Mouse (Mus musculus) heart, adult 2 months (tissue): Measurements from ENCODE around the gene Tmem30c.

Source experiments
- CTCF ChIP-seq: fragments of 200-600 bp; IDR thresholded peaks from 2 replicates; pipeline ENCODE4 v1.8.1; 2022; ENCODE audit warnings: antibody characterized with exemption, mild to moderate bottlenecking, moderate library complexity
- EP300 ChIP-seq: fragments of 200-500 bp; IDR thresholded peaks from 2 replicates; pipeline ENCODE4 v1.6.1; 2011; ENCODE audit warnings: low read depth, low read length, control low read depth; ENCODE audit not compliant: insufficient read depth
- POLR2A ChIP-seq: fragments of 200-500 bp; IDR thresholded peaks from 2 replicates; pipeline ENCODE4 v1.6.1; 2011; ENCODE audit warnings: mild to moderate bottlenecking, low read depth, low read length, control low read depth; ENCODE audit not compliant: insufficient read depth

GRCm38 (mm10) chr16:57305463-57305862 lies 12.8 kb upstream of the Tmem30c start:
- no peak for TF ChIP-seq CTCF
- no peak for TF ChIP-seq POLR2A
- TF ChIP-seq EP300 = no peak
